Mouse (Mus musculus) inflammation-experienced regulatory T-cells, adult 6 months (primary cell): ENCODE results near the gene Zgrf1. TPM values are rescaled to one million over a fixed set of nuclear protein-coding genes. Genes with fewer than 3 reads are reported as not detected.
A peak's percentile ranks its signal among the peaks of the same experiment; 100 is the strongest.

Experiments
- ATAC-seq: one replicate; pipeline ENCODE4 v1.8.0; 2017
- polyA plus RNA-seq, 3 experiments: library from polyadenylated mRNA; unstranded; fragments of 100-300 nt; shearing (Covaris generic); gene quantifications; one replicate each; pipeline ENCODE4 v1.2.1; 2017

The Zgrf1 gene
- 1 to 10 TPM; 3.7 to 7.9 (median 4.7) TPM for polyA plus RNA-seq

DNA sequence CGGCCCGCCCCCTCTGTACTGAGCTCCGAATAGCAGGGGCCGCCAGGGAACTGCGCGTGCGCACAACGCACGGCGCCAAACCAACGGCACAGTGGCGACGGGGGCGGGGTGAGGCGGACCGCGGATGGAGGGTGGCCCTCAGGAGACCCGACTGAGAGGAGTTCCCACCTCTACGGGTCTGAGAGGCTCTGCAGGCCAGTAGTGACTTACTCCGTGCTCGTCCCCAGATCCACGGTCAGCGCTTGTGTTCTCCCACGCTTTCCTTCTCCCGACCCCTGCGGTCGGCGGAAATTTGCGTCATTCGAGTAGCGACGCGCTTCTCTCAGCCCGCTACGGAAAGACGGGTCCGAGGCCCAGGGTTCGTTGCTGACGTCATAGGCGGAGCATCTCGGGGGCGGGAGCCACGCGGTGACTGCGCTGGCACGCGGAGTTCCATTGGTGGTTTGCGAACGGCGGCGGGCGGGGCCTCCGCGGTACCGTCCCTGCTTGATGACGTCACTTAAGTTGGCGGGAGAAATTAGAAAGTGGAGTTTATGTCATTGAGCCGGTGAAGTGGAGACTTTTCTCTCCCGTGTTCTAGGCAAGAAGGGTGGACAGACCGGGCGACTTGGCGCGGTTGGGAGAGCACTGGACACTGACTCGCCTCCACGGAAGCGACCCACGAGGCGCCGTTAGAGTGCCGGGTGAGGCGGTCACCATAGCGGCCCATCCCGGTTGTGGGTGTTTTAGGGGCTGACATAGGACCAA lies at the start of gene Zgrf1, which contains the start of gene Larp7:
Zgrf1 (plus strand) TSS at position 517 of the 747 bp plus-strand sequence.
Larp7 (minus strand) TSS at position 377 of the 747 bp plus-strand sequence.
- peak; percentile 95 for ATAC-seq

DNA sequence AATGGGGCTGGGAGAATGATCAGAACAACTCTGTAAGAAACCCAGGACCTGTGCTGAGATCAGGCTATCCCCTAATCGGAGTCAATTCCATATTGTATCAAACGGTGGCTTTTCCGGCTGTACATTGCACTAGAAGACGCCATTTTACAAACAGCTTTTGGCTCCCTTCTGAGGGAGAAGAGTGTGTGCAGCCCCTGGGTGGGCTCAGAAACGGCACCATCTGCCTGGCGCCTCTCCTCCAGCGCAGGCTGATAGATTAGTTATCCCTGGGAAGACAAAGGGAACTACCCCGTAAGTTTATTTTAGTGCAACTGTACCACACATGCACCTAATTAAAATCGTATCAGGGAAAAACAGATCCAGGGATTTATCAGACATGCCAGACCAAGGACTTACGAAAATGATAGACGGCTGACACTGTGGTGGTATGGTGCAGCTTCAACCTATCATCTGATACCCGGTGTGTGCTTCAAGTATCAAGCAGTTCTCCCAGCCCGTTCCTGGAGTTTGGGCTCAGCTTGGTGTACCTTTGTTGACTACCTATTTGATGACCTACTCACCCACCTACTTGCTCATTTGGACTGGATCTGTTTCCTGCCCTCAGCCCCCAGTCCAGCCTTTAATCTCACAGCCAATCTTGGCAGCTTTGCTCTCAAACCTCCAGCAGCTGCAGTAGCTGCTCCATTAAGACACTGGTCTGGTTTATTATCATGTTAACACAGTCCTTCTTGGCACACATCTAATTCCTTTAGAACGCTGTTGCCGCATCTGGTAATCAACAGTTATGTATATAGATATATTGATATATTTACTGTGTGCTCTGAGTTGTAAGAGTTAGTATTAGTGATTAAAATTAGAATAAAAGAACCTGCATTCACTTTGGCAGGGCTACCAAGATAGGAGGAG lies 45.2 kb upstream of the Zgrf1 start:
- no peak for ATAC-seq

DNA sequence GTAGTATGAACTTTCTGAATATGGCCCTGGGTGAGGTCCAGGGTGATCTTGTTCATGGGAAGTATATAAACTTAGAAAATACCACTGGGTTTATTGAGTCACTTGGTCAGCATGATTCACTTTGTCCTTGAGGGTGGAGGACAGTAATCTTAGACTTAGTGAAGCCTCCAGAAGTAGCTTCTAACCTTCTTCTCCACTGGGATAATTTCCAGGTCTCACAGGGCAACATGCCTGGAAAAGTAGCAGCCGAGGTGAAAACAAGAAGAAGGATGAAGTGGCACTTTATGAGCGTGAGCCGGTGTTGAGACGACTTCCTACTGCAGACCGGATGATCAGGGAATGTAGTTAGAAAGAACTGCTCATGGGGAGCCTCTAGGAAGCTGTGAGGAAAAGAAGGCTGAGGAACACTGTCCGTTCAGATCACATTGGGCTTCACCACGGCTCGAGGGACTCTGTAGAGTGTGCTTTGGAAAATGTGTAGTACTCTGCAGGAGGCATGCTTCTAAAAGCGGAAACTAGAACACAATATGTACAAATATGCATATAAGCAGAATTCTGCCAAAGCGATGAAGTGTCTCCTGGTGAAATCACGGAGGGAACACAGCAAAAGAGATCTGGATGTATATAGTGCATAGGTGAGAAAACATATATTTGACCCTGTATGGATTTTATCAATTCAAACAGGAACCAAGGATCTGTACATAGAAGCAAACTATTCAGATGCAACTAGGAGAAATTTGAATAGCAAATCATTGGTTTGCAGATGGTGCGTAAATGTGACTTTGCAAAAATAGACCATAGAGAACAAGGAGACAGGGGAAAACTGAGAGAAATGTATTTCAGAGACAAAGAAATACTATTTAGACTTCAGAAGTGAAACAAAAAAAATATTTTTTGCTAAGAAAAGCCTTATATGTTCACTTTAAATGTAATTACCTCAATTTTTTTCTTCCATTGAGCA lies 41.2 kb upstream of the Zgrf1 start:
- ATAC-seq, result no peak

DNA sequence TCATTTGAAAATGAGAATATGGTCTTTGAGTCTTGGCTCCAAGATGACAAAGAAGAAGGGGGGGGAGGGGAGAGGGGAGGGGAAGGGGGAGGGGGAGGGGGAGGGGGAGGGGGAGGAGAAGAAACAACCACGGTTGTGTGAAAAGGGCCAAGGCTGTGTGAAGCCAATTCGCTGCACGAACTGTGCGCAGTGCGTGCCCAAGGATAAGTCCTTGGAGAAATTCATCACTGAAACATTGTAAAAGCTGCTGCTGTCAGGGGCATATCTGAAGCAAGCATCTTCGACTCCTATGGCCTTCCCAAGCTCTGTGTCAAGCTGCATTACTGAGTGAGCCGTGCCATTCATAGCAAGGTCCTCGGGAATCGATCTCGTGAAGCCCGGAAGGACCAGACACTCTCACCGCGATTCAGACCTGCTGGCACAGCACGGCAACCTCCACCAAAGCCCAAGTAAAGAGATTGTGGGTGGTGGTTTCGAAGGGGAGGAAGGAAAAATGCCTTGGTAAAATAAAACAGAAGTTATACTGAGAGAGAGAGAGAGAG lies 40.4 kb upstream of the Zgrf1 start:
- no peak for ATAC-seq

DNA sequence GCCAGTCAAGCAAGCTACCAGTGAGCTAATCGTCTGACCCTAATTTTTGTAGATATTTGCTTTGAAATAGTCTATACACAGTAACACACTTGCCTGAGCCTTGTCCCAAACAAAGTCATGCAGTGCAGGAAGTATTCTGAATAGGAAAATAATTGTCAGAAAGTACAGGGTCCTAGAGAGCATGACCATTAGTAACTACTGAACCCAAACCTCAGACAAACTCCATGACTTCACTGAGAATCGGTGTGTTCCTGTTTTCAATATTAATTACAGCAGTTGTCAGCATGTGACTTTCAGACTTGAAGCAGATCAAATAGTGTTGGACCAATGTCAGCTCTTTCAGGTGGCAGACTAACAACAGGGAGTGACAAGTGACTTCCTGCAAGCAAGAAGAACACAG lies 39.6 kb upstream of the Zgrf1 start:
- no peak for ATAC-seq

DNA sequence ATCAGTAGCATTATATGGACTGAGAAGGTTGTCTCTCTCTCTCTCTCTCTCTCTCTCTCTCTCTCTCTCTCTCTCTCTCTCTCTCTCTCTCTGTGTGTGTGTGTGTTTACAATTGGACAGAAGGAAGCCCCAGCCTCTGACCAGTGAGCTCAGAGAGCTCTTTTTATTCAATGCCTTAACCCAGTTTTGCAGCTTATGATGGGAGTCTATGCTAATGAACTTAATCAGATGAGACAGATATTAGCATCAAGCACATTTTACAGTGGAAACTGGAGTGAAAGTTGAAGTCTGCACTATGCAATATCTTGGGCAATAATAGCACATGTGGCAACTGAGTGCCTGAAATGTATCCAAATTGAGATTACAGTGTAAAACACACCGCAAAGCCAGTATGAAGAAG lies 38.0 kb upstream of the Zgrf1 start:
- ATAC-seq, result no peak

DNA sequence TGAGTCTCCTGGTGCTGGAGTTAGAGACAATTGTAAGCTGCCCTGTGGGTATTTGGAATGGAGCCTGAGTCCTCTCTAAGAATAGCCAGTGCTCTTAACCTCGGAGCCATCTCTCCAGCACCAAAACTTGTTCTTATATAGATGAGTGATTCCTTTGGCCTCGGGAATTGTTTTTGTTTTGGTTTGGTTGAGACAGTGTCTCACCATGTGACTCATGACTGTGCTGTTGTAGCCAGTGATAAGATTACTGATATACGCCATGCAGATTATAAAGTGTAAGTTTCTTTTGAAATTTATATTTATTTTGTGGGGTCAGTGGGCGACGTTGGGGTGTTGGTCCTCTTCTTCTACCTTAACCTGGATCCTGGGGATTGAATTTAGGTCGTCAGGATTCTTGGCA lies 33.0 kb upstream of the Zgrf1 start:
- ATAC-seq, result no peak

DNA sequence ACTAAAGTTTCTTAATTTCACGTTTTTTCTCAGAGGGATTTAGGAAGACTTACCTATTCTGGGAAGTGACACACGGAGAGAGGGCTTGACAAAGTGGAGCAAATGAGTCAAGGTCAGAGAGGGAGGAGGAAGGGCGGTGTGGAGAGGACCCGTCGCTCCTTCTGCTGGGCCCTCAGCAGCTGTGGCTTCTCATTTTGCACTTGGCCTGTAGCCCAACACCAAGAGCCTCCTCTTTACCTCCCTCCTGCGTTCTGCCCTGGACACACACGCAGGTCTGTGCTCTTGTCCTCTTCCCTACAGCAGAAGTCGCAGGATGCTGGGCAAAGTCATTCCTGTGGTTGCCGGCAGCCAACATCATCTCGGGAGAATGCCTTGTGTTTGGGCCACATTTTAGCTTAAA lies 32.1 kb upstream of the Zgrf1 start:
- ATAC-seq, result no peak

DNA sequence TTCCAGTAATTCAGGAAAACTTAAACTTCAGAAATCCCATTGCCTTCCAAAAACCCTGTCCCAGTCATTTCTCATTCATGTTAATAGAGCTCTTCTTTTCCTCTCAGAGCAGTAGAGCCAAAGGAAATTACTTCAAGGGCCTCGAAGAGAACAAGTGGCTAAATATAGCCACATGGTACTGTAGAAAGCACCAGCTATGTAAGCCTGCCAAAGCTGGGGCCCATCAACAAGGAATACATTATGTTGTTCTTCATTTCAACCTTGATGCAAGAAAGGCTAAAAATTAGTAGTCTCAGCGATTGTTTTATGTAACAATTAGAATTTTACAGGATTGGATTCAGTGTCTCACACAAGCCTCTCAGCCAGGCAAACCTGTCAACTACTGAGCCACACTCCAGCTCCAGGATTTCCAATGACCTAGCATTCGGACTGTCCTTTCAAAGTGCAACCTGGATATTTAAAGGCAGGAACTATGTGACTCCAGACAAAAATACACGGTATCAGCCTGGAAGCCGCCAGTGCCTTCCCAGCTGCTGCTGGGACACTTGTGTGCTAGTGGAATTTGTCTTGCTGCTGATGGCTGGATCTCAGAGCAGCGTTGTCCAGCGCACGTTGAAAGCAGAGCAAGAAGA lies 28.0 kb upstream of the Zgrf1 start:
- no peak for ATAC-seq

DNA sequence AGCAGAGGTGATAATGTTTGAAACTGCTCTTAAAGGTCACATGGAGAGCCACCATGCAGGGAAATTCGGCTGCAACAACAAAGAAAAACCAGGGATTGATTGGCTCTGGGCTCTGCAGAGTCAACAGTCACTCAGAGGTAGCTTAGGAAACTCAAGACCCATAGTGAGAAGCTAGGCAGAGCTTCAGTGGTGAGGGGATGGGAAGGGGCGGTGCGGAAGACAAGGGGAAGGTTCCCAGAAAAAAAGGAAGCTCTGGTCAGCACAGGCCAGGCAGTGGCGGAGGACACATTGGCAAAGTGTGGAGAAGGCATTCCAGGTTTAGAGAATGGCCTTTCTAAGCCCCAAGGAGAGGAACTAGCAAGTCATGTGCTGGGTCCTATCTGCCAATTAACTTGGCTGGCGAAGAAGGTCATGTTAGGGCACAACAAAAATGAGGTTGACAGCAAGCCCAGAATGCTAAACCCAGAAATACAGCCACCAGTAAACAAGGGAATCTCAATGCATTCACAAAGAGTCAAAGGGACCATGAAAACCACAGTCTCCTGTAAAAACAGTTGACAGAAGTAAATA lies 25.7 kb upstream of the Zgrf1 start:
- no peak for ATAC-seq

DNA sequence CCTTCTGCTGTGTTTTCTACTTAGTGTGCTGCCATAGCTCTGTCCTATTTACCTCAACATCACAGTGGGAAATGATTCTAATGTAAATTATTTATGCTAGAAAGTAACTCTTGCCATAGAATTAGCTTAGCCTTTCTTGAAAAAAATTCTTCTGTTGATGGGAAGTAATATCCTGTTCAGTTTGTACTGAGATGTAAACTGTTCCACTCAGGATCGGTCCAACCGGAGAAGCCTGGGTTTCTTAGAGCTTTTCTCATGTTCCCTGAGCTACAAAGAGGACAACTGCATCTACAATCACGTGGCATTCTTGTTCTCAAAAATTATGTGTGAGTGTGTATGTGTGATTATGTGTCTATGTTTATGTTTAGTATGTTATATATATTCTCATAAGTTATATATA lies 24.1 kb upstream of the Zgrf1 start:
- ATAC-seq, result no peak

DNA sequence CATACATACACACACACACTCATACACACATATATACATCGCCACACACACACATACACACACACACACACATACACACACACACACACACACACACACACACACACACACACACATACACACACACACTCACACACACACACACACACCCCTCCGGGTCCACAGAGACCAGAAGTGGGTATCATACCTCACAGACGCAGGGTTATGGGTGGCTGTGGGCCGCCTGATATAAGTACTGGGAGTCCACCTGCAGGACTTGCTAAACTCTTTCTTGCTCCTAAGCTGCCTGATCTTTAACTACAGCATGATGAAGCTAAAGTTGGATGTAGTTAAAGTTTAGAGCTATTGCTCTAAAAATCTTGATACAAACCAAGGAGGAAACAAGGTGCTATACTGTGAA lies 23.5 kb upstream of the Zgrf1 start:
- no peak for ATAC-seq

DNA sequence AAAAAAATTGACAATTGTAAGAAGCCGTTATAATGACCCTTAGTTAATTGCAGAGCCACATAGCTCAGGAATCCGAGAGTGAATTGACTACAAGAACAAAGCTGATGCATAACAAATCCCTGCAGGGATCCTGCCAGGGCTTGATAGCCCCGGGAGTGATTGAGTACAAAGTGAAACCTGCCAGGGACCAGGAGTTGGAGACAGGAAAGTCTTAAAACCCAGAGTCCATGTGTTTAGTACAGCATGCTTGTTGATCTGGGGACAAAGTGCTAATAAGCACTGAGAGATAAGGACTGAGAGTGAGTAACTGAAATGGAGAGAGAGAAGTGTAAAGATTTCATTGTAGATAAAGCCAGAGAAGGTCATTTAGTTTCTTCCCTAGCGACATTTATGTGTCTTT lies 23.0 kb upstream of the Zgrf1 start:
- no peak for ATAC-seq

DNA sequence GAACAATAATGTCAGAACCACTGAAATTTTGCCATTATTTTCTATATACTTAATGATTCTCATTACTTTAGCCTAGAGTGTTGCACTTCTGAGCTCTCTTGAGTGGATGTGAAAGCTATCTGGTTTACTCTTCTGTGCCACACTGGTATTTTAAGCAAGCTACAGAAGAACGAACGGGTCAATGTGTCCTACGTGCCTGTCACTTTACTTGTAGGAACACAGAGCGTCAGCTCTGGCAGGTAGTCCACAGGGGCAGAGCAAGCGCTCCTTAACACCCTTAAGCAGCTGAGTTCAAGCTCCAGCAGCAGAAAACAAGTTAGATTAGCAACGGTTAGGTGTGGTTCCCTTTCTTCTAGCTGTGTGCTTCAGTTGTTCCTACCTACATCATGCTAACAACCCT lies 14.1 kb upstream of the Zgrf1 start:
- no peak for ATAC-seq

DNA sequence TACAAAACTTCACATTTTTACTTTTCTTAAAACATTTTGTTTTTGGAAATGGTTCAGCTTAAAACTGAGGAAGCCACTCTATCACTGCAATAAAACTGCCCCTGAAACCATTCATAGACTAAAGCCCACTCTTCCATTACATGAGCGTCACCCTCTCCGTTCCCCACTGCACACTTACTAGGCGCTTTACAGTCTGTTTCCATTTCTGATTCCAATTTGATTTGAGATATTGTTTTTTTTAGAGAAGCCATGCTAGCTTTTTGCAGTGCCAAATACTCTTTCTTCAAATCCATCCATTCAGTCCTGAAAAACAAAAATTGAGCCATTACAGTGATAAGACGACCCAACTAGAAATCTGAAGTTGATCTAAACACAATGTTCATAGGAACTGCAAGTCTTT lies 9.3 kb upstream of the Zgrf1 start:
- no peak for ATAC-seq

DNA sequence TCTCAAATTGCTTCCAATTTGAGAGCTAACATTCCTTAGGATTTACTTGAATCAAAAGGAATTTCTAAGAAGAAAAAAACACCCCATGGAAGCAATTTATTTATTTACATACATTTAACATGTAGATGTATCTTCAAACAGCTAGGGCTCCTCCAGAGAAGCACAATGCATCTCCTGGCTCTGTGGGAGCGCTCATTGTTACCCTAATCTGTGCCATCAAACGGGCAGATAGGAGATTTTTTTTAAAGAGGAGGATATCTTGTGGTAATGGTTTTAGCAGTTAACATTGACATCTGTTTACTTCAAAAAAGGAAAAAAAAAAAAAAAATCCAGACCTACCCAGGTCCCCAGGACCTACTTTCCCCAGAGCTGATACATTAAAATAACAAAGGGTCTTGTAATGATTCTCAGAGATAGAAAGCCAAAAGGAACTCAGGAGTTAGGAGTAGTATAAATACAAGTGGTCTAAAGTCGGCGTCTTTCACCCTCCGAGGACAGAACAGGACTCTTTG lies 8.6 kb upstream of the Zgrf1 start:
- ATAC-seq, result no peak

DNA sequence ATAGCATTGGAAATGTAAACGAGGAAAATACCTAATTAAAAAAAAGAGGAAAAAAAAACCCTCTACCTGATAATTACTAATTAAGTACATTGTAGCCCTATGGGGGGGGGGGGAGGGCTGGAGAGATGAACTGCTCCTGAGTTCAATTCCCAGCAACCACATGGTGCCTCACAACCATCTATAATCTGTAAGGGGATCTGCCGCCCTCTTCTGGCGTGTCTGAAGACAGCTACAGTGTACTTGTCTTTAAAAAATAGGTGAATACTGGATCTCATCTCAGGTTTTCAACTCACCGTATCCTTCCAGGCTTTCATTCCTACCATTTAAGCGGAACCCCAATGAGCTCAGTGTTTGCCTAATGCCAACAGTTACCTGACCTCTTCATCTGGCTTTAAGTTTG lies 5.4 kb upstream of the Zgrf1 start:
- ATAC-seq, result no peak

DNA sequence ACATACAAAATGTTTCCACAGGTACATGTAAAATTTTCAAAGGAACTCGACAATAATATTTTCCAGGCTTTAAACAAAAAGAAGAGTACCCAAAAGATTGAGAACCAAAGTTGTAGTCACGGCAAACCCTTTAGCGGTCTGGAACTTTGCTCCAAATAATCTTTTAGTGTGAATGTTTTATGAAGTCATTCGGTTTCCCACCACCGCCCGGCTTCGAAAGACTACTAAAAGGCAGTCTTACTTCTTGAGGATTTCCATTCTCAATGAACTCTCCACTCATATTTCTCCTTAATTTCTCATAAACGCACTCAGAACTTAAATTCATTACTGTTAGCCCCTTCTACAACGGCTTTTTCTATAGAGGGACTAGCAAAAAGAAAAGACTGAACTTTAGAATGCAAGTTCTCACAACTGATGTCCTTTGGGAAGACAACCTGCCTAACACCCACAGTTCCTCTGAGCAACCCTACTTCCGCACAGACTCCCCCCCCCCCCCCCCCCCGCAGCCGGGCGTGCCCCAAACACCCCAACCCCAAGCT lies 786 bp upstream of the Zgrf1 start:
- ATAC-seq, result no peak

DNA sequence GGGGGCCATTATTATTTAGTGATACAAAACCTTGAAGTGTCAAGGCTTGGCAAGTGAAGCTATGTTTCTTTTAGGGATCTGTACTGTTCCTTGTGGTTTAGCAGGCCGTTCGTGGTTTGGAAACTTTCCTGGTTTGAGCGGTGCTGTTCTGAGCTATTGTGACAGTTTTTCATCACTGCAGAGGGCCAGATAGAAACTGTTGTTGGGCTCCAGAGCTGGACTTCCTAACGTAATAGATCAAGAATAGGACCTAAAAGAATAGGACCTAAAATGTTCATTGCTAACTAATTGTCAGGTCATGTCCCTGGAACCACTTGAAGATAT lies 393 bp downstream of the Zgrf1 start:
- ATAC-seq, result no peak

DNA sequence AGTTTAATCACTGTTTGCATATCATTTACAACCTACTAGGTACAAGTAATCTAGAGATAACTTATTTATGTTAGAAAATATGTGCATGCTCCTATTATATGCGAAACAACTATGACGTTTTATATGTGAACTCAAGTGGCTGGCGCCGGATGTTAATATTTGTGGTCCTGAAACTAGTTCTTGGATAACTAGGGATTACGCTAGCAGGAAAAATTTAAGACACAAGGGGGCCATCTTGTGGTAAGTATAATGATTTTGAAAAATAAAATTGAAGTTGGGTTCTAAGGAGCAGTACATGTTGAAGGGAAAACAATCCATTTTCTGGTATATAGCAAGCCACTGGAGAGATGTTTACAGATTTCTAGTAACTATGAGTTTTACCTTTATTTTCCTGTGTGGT lies 1.4 kb downstream of the Zgrf1 start:
- ATAC-seq, result no peak

DNA sequence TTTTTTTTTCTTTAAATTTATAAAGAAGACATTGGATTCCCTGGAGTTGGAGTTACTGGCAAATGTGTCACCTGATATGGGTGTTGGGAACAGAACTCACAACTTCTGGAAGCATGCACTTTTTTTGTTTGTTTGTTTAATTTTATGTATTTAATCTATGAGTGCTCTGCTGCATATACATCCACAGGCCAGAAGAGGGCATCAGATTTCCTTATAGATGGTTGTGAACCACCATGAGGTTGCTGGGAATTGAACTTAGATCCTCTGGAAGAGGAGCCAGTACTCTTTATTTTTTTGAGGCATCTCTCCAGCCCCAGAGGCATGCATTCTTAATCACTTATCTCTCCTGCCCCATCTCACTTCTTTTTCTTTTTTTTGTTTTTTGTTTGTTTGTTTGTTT lies 4.9 kb downstream of the Zgrf1 start:
- ATAC-seq, result no peak
